Mouse (Mus musculus) right cerebral cortex, postnatal 14 days (tissue): Measurements from ENCODE around the gene Ctnna3.
"Not testable (repeated sequence)": the region's sequence is repeated elsewhere in the genome, so short reads cannot be mapped to it uniquely, and the experiment has no call there.

Experiments
- DNase-seq: peaks from one replicate; pipeline ENCODE4 v3.0.0; 2022

Ctnna3 gene

DNA sequence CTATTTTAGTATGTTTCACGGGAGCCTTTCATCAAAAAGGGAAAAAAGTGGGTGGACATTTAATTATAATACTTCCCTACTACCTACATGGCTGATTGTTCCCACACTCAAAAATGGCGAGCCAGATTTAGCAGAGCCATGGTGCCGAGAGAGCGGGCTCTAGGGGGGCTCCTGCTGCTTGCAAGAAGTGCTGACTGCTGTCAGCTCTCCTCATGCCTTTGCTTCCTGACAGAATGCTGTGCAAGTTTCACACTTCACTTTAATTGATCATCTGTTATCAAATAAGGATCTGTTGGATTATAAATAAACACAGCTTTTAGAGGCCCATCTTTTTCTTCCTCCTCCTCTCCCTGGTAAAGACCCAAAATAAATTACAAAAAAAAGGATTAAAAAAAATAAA lies 838.3 kb downstream of the Ctnna3 start:
- DNase-seq = no peak

DNA sequence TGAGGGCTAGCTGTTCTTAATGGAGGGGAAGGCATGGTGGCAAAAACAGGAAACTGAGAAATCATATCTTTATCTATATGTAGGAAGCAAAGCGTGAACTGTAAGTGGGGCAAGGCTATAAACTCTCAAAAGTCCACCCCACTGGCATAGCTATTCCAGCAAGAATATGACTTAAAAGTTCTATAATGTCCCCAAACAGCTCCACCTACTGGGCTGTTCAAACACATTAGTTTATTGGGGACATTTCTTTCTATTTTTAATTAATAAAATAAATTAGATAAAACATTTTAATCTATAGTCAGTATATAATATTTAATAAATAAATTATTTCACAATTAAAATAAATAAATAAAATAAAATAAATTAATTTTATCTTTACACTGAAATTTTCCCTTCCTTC lies 845.2 kb downstream of the Ctnna3 start:
- no peak for DNase-seq

DNA sequence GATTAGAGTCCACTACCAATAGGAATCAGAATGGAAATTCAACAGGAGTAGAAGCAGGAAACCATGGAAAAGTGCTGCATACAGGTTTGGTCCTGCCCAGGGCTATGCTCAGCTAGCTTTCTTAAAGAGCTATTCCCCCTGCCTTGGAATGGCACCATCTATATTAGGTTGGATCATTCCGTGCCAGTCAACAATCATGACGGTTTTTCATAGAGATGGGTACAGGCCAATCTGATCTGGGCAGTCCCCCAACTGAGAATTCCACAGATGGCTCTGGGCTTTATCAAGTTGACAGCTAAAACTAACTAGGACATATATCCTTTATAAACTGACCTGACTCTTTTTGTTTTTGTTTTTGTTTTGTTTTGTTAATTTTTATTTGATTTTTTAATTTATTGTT lies 848.9 kb downstream of the Ctnna3 start:
- no peak for DNase-seq

DNA sequence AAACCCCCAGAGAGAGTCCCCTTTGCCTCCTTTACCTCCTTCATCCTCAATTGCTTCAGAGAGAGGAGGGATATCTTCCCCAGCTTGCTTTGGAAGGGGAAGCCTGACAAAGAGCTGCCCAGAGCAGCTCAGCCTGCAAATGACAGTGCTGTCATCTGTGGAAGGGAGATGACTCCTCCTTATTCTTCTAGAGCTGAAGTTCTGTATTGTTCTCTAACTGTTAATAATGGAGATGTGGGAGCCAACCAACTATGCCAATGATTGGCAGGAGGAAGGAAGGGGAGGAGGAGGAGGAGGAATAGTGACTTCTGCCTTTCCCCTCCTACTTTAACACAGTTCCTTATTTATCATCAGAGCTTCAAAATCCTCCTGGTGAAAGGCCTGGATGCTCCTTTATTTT lies 875.9 kb downstream of the Ctnna3 start:
- DNase-seq = no peak

DNA sequence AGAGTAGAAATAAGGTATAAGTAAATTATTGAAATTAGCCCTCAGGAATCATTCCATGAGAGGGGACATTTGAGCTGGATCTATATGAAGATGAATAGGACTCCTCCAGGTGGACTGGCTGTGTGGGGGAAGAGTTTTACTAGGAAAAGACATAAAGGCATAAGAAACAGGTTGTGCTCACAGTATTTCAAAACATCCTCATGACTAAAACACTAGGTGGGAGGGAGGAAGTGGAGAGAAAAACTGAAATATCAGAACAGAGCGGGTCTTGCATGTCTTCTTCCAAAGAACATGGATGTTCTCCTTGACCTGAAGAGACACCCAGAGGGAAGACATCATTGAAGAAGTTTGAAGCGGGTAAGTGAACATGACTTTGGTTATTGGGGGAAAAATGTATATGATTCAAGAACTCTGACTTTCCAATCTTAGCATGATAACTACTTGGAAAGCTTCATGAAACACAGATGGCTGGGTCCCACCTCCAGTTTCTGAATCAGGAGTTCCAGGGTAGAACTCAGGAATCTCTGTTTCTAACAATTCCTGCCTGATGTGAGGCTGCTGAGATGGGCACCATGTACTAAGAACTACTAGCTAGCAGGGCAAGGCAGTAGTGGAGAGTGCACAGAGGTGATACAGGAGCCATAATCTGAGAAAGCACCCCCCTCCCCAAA lies 881.9 kb downstream of the Ctnna3 start:
- DNase-seq = no peak

DNA sequence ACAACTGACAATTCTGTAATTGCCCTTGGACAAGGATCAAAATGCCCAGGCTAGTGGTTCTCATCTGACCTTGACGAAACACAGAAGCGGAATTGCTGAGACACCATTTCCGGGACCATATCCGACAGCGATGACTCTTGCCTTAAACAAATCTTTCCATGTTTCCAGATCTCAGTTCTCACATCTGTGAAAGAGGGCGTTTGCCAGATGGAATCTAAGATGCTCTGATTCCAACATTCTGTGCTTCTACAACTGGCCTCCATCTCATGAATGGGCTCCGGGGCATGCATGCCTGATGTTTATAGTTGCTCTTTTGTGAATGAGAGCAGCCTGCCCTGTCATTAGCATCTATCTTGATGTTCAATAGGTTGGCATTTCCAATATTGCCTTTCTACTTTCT lies 890.4 kb downstream of the Ctnna3 start:
- DNase-seq = no peak

DNA sequence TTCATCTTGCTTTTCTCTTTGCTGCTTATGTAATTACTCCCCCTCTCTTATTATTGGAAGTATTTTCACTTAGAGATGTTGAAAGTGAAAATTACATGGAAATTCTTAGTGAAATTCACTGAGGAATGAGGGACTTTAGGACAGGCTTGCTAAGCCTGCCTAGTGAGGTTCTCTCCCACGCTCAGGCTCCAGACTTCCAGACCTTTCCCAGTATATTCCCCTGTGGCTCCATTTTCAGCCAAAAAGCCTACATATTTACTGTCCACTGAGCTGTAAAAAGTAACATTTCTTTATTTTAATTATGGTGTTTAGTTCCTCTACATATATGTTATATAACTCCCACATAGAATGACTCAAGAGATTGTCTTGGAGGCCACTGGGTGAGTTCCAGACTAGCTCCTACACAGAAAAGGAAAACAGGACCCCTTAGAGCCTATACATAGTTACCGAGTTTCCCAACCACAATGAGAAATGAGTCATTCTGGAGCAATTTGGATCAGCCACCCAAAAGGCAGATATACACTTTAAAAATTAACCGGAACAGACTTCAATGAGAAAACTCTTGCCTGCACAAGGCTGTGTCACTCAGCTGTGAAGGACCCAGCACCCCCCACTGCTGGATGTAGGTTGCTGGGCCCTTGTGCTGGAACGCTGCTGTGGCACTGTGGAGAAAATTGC lies 912.9 kb downstream of the Ctnna3 start:
- DNase-seq = peak; percentile 5

DNA sequence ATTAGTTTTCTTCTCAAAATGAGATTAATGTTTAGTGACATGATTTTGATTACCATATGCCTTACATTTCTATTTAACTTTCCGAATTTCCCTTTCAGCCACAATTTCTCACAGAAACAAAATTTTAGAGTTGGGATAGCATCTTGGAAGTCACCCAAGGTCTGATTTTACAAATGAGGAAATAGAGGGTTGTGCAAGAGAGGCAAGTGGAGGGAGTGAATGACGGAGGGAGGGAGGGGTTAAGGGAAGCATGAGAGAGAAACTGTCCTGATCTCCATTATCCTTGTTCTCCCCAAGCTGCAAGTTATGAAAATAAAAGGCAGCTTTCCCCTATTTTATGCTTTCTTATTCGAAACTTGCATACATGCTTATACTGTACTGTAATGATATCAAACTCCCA lies 943.4 kb downstream of the Ctnna3 start:
- DNase-seq = no peak

DNA sequence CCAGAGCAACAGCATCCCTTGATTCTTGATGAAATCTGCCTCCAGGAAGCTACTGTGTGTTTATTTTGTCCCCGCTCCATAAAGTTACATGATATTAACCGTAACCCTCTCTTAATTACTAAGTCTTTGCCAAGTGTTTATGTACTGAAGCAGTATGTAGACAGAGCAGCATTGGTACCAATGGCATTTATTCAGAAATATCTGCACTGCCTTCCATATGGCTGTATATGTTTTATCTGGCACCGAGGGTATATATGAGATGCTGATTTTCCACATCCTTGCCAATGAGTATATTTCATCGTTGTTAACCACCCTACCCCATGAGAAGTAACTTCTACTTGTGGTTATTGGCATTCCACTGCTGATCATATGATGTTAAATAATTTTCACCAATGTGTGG lies 947.9 kb downstream of the Ctnna3 start:
- DNase-seq = no peak

DNA sequence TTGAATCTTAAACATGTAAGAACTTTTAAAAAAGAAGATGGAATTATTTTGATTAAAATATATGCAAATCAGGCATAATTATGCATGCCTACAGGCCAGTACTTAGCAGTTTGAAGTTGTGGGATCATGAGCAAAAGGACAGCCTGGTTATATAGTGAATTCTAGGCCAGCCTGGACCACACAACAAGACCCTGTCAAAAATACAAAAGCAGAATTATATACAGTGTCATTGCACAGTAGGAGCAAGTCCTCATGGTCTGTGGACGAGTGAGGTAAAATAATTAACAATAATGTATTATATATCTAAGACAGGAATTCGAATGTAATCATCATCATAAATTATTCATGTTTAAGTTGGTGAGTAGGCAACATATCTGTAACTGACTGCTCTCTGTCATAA lies 966.7 kb downstream of the Ctnna3 start:
- no peak for DNase-seq

DNA sequence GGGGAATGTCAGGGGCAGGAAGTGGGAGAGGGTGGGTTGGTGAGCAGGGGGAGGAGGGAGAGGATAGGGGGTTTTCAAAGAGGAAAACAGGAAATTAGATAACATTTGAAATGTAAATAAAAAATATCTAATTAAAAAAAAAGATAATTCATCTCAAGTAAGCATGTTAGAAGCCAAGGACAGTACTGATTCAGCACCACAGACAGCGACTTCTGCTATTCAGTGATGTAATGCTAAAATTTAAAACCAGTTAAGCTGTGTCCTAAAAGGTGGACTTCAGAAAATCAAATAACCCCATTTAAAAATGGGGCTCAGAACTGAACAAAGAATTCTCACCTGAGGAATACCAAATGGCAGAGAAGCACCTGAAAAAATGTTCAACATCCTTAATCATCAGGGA lies 988.5 kb downstream of the Ctnna3 start:
- not testable (repeated sequence) for DNase-seq

DNA sequence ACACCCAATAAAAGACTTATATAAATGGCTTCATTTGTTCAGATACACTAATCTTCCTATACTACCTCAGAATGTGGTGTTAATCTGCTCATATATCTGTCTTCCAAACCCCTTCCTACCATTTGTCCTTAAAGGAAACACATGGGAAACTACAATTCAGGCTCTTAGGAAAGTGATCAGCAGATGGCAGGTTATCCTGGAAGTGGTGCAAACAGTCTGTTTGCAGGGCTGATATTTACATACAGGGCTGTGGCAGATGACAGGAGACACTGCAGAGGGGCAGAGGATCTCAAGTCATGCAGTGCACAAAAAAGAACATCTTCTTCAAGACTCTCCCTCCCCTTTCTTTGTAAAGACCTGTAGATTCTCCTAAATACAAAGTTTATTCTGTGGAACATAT lies 1008.8 kb downstream of the Ctnna3 start:
- DNase-seq = no peak

DNA sequence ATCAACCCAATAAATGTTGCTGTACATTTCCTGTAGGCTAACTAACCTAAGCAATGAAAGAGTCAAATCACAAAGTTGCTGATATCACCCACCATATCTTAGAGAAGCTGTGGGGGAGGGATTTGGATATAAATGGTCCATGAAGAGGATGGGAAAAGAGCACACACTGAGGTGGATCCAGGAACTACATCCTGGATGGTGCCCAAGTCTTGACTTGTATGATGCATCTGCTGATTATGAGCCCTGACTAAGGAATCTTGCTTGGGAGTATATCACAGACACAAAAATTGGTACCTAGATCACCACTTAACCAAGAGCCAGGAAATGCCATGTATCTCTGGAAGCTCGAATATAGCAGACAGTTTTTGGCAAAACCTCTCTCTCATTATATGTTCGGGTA lies 1018.7 kb downstream of the Ctnna3 start:
- DNase-seq = no peak

DNA sequence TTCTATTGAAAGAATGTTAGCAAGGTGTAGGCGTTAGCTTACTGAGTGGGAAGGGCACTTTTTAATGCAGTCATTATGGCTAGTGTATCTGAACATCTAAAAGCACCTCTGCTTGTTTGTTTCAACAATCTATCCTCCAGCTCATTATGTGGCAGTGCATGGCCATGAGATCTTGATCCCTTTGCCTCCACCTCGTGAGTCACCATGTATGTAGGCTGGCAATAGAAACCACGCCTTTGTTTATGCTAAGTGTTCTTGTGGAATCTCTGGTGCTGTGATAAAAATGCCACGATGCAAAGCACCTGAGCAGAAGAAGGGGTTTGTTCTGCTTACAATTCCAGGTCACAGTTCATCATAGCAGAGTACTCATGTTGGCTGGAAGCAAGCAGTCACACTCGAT lies 1053.4 kb downstream of the Ctnna3 start:
- no peak for DNase-seq

DNA sequence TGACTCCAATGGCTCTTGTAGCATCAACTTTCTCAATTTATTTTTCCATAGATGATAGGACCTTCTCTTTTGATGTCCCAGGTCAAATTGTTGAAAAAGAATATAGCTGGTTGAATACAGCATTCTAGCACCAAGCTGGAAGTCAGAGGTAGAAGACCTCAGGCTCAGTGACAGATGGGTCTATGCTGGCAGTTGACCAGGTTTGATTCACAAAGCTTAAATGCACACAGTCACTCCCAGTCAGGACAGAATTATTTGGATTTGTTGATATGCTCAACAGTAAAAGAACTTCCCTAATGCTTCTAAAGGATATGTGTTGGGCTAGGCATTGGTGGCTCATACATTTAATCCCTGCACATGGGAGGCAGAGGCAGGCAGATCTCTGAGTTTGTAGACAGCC lies 1059.6 kb downstream of the Ctnna3 start:
- DNase-seq = no peak

DNA sequence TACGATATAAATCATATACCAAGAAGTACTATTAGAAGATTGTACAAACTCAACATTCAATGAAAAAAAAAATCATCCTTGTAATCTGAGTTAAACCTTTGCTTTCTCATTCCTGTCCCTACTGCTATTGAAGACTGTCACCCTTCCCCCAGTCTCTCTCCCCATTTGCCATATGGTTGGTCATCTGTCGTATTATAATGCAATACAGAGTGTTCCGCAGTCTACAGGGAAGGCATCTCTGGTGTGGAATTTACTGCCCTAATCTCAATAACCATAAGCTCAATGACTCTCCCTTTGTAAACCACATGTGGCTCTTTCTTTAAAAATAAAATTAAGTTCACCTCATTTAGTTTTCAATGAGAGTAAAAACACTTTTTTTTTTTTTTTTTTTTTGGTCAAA lies 1113.7 kb downstream of the Ctnna3 start:
- DNase-seq = no peak

DNA sequence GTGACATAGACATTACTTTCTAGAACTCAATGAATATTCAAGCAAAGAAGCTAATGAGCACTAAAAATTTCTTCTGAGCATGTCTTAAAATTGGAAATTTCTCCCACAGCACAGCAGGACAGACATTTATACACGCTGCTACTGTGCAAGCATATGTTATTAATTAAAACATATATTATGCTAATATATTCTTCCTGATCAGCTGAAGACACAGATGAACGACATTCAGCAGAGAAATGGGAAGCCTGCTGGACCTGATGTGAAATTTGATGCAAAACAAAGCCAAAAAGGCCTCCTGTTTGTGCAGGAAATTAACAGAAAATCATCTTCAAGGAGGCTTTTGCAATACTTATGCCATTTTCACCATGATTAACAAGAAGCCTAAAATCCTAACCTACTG lies 1114.5 kb downstream of the Ctnna3 start:
- no peak for DNase-seq

DNA sequence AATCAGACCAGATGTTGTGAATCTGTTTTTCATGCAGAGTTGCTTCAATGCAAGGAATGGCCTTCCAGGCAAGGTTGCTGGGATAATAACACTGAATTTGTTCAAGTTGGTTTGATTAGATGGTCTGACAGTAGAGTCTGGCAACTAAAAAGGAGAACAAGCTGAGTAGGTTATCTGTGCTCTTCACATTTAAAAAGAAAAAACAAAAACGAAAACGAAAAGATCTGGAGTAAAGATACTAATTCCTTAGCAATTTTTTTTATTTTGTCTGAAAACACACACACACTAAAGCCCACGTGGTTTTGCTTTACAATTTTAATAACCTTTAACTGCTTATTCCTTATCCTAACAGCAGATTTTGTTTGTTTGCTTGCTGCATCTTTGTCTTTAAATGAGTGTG lies 1141.4 kb downstream of the Ctnna3 start:
- DNase-seq = no peak

DNA sequence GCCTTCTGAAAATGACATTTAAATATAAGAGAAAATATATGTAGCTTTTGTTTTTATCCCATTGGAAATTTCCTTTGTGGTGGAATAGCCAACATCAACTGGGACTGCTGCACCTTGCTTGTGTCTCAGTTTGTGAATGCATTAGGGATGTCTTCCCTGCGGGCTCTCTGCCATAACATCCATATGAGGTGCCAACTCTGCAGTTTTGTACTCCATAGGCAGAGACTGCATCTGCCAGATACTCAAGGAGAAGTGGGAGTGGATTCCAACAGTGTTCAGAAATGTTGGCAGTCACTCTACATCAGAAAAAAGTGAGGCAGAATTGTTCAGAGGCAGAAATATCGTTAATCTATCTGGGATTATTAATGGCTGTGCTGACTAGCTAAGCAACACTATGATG lies 1158.2 kb downstream of the Ctnna3 start:
- peak; percentile 25 for DNase-seq

DNA sequence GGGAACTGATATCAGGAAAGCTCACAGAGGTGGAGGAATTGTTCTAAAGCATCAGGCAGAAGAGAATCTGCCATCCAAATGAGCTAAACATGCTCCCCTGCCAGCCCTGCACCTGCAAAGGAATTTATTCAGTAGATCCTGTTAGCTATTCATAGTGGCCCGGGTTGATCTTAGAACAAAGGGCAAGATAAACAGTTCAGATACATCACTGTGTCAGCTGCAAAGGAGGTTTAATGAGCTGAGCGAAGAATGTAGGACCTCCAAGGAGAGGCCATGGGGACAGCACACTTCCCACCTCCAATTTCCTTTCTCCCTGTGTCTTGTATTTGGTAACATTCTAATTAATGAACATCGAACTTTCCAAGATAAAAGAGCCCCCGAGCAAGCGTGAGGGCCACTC lies 1206.9 kb downstream of the Ctnna3 start:
- no peak for DNase-seq

DNA sequence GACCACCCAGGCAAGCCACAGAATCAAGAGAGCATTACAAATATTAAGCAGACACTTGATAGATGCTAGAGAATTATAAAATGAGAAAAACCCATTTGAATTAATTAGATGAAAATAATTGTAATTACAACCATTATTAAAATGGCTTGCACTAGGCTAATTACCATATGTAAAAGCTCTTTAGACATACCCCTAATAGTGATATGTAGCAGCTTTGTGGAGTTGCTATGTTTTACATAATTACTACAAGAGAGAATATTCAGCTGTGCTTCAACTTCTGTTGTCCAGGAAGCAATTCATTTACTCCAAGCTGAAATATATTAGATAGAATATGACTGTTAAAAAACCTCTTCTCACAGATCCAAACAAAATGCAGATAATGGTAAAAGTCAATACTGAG lies 1209.2 kb downstream of the Ctnna3 start:
- DNase-seq = no peak

DNA sequence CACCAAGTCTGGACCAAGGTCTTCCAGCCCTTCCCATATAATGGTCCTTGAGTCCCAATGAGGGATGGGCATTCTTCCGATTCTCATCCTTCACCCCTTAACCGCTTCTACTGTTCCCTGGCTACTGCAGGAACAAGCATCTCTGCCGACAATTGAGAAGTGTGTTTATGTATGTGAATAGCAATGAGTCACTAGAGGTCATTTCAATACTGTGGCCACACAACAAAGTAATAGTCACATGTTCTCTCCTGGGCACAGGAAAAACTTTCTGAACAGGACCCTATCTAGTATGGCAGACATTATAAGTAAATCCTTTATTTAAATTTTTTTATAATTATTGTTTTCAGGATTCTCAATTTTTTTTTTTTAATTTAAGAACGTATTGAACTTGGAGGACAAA lies 1211.2 kb downstream of the Ctnna3 start:
- DNase-seq = no peak

DNA sequence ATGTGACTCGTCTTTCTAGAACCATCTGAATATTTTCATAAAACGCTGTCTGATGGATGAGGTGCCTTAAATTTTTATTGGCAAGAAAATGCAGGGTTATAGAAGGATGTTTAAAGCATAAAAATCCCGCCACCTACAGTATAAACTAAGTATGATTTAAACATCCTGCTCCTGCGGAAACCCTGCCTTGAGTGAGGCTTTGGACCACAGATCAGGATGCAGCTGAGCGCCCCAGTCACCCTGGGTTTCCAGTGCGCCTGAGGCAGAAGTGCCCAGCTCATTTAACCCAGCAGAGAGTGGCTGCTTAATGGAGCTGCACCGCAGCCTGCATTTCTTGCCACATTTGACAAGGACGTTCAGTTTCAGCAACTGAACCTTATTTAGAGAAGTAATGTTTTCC lies 1211.7 kb downstream of the Ctnna3 start:
- no peak for DNase-seq

DNA sequence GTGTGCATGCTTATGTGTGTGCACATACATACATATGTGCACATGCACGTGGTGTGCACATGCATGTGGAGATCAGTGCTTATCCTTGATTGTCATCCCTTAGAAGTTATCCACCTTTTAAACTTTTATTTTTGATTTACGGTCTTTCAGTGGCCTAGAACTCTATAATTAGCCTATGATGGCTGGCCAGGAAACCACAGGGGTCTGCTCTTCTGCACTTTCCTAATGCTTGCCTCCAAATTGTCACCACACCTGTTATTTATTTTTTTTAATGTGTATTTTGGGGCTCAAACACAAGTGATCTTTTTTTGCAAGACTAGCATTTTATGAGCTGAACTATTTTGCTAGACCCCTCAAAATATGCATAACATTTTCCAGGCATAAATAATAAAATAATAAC lies 1214.1 kb downstream of the Ctnna3 start:
- no peak for DNase-seq

DNA sequence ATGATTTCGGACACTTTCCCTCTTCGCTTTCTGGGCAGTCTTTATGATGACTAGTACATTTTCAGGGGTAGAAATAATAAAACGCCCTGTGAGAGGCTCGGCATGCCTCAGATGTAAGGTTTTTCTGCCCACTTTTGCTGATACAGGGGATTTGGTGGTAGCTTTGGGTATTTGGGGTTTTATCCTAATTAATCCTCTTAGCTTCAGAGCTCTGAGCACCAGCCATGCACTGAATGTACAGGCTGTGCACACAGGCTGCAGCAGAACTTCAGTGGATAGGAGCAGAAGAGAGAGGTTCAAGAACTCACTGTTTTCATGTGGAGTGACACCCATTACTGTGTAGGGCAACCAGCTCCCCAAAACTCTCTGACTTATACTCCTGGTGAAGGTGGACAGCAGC lies 1231.3 kb downstream of the Ctnna3 start:
- no peak for DNase-seq
